Mouse (Mus musculus) lung, postnatal 0 days (tissue): ENCODE measurements around the gene Zfp747.
"Not testable (repeated sequence)": the region's sequence is repeated elsewhere in the genome, so short reads cannot be mapped to it uniquely, and the experiment has no call there.

Experiments
- CTCF ChIP-seq: IDR thresholded peaks from 2 replicates; pipeline ENCODE4 v1.5.1; 2016; ENCODE audit warnings: antibody characterized with exemption, mild to moderate bottlenecking
- EP300 ChIP-seq: IDR thresholded peaks from 2 replicates; pipeline ENCODE4 v1.6.1; 2016; ENCODE audit warnings: antibody characterized with exemption, mild to moderate bottlenecking, control low read depth

DNA sequence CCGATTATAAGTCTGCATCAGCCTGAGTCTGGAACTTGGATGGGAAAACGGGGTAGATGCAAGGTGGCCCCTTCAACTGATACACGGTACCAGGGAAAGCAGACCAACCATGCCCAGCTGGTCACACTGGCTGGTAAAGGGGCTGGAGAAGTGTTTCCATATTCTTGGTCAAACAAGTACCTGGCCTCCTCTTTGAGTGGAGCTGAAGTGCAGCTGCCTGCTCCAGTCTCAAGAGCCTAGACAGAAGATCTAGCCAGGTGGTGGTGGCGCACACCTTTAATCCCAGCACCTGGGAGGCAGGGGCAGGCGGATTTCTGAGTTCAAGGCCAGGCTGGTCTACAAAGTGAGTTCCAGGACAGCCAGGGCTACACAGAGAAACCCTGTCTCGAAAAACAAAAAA is 34.0 kb downstream of the Zfp747 start:
- not testable (repeated sequence) for TF ChIP-seq CTCF, EP300
